Mouse (Mus musculus): ENCODE results near the gene Cfap97d1. TPM values are rescaled to one million over a fixed set of nuclear protein-coding genes. Genes with fewer than 3 reads are reported as not detected.

The Cfap97d1 gene
- total RNA-seq (2021) (not detected), polyA plus RNA-seq (2012; rRNA removed) (not detected in 2 replicates)
- long read RNA-seq: 0 reads

DNA sequence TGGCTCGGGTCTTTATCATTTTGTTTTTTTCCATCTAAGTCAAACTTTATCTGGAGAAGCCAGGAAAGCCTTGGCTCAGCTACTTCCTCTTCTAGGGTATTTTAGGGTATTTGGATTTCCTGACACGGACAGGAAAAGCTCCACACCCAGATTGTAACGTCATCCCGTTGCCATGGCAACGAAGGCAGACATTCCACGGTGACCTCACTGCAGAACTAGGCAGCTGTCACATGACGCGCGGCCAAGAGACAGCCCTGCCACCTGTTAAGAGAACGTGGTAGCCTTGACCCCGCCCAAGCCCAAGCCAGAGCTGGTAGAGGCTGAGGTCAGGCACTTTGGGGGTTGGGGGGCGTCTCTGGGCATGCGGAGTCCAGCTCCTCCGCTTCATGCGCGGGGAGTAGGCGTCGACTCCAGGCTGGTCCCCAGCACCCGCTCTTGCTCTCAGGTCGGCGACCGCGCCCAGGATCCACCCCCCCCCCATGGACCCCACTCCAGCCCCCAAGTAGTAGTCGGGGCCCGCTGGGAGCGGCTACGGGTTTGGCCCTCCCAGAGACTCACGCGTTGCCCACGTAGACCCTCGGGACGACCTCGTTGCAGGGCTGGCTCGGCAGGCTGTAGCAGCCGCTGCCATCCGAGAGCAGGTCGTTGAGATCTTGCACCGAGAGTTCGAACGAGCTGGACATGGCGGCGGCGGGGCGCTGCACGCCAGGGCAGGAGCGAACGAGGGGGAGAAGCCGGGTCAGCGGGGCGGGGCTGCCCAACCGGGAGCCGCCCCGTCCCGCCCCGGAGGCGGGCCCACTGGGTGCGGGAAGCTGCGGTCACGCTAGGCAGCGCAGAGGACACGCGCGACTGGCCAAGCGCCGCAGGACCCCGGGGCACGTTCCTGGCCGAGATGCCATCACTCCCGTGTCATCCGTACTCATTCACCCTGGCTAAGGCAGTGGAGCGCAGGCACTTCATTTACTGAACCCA lies at the start of gene Cfap97d1:
Cfap97d1 (plus strand) TSS at position 226 of the 972 bp plus-strand sequence.
- peak; percentile 94 for DNase-seq

DNA sequence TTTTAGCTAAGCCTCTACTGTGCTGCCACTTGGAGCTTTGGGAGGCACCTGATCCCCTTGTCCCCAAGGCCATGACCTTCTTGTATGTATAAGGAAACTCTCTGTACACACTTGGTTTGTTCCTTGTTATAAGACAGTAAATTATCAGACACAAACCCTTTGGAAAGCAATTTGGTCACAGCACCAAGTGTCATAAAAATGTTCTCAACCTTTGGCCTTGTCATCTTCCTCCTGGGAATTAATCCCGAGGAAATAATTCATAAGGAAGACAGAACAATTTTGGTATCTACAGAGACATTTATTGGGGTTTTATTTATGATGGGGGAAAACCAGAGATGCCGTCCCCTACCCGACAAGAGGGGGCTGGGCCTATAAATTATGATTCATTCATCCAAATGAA lies 48.3 kb upstream of the Cfap97d1 start:
- no peak for DNase-seq

DNA sequence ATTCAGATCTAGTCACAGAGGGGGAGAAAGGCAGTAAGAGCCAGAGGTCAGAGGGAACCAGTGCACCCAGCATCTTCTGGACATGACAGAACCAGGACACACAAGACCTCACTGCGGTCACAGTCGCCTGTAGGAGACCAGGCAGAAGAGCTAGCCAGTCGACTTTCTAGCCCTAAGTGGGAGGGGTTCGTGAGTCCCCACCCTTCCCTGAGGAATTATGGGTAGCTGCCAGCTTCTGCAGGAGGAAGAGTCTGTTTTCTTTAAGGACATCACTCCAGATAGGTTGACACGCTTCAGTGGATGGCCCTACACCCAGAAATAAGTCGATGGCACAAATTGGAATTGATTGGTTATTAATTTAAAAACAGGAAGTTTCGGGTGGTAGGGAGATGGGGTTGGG lies 47.7 kb upstream of the Cfap97d1 start:
- no peak for DNase-seq

DNA sequence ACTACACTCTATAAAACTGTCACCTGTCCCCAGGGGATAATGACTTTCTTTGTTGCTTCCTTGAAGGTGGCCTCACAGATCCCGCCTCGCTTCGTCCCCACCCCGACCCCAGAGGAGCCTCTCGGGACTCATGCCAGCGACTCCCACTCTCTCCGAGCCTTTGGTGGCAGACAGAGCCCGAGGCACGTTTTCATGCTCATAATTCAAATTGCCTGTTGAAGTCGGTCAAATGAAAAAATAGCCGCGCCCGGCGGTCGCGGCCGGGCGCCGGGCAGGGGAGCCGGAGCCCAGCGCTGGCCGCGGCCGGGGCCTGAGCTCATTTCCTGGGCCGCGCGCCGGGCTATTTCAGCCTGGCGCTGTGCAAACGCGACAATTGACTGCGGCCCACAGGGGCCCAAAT lies 47.0 kb upstream of the Cfap97d1 start:
- DNase-seq: peak; percentile 50

DNA sequence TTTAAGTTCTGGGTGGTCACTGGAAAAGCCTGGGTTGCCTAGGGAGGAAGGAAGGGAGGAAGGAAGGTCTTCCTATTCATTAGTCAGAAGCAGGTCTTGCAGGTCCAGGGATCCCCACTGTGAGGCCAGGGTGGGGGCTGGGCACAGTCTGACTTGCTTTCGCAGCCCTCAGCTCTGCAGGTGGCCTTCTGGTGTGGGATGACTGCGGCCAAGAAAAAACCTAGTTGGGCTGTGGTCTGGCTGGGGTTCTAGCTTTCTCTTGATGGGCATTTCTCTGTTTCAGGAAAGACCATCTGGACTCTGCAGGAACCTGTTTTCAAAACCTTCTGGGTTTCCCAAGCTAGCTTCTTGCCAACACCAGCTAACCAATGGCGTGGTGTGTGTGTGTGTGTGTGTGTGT lies 41.0 kb upstream of the Cfap97d1 start:
- DNase-seq: no peak

DNA sequence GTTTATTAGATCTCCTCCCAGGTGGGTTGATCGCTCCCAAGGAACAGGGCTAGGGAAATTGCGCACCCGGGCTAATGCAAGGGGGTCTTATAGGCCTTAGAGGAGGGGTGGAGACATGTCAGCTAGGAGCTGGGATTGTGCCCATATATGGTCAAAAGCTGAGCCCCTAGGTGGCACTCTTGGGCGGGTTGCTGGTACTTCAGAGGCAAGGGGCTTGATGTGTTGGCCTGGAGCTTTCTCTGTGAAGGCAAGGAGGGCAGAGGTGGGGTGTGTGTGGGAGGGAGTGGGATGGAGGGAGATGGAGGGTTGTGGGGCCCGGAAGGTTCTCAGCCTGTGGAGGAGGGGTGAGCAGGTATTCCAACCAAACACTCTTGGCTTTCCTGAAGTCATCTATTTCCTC lies 37.6 kb upstream of the Cfap97d1 start:
- no peak for DNase-seq

DNA sequence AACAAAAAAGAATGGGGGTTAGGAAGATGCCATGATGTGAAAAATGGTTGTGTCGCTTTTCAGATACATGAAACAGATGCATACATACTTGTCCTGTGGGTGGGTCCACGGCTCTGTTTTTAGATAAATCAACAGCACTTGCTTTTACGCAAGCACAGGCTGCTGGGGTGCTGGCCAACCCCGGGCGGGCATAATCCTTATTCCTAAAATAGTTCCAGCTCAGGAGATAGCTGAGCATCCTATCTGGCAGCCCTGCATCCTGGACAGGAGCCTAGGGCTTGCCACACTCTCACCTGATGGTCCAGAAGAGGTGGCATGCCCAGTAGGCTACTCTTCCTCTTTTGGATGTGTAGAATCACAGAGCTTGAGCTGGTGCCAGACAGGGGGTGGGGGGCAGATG lies 34.1 kb upstream of the Cfap97d1 start:
- no peak for DNase-seq

DNA sequence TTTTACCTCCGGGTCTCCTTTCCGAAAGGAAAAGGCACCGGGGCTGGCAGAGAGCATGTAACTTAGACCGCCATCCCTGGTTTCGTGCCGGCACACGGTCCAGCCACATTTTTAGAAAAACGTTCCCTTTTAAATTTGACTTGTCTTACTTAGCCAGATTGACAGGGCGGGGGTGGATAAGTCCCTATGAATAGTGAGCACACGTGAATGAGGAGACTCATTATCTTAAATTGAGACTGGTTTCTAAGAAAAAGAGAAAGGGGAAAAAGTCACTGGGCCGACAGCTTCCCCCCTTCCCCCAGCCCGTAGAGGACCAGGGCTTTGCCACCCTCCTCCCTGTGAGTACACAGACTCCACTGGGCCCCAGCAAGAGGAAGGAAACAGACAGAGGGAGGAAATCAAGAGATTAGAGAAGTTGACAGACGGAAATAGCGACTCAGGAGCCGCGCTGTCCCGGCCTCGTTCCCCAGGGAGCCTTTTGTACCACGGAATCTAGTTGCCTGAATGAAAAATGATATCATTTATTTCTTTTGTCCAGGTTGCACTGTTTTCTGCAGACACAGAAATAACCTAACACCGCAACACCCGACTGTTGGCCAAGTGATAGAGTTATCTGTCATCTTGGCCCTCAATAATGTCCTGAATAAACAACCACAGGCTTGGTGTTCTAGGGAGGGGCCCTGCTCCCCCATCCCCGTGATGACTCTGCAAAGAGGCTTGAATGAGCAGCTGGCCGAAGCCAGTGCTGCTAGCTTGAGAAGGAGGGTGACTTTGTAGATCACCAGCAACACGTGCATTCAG lies 31.3 kb upstream of the Cfap97d1 start:
- peak; percentile 58 for DNase-seq

DNA sequence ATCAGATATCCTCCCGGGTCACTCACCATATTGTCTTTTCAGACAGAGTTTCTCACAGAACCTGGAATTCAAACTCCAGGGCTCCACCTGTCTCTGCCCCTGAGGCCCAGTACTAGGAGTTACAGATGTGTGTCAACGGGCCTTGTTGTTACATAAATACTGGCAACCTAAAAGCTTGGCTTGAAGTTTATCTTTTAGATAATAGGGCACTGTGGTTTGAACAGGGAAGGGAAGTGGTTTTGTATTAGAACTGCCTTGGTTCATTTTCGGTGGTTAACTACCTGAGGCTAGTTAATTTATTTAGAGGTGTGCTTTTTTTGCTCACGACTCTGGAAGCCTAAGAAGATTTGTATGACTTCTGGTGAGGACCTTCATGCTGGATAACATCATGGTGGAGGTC lies 30.6 kb upstream of the Cfap97d1 start:
- DNase-seq: no peak

DNA sequence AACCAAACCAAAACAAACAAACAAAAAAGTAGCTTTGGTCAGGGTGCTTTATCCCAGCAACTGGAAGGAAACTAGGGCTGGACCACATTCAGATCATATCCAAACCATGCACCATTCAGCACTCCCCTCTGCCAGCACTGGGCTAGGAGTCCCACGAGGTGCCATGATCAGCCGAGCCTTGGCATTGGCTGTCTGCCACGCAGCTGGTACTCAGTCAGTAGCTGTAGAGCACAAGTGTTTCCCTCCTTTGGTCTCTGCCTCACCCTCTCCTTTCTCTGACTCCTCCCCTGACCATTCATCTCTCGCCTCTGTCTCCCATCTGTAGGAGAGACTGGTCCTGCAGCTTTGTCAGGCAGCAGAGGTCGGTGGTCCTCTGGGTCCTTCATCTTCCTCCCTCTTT lies 26.6 kb upstream of the Cfap97d1 start:
- DNase-seq: no peak

DNA sequence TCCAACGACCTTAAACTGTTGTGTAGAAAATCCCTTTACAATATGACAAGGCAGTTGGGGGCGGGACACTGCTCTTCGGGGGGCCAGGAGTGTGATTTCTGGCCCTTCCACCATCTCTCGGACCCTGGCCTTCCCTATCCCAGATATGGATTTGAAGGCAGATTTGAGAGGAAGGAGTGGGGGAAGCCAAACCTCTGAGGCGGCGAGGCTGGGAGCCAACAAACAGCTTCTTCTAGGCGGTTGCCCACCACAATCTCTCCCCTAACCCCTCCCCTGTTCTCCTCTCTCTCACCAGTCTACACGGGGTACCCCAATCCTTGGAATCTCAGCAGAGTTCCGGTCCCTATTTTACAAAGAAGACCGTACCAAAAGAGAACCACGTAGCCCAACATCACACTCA lies 21.0 kb upstream of the Cfap97d1 start:
- no peak for DNase-seq

DNA sequence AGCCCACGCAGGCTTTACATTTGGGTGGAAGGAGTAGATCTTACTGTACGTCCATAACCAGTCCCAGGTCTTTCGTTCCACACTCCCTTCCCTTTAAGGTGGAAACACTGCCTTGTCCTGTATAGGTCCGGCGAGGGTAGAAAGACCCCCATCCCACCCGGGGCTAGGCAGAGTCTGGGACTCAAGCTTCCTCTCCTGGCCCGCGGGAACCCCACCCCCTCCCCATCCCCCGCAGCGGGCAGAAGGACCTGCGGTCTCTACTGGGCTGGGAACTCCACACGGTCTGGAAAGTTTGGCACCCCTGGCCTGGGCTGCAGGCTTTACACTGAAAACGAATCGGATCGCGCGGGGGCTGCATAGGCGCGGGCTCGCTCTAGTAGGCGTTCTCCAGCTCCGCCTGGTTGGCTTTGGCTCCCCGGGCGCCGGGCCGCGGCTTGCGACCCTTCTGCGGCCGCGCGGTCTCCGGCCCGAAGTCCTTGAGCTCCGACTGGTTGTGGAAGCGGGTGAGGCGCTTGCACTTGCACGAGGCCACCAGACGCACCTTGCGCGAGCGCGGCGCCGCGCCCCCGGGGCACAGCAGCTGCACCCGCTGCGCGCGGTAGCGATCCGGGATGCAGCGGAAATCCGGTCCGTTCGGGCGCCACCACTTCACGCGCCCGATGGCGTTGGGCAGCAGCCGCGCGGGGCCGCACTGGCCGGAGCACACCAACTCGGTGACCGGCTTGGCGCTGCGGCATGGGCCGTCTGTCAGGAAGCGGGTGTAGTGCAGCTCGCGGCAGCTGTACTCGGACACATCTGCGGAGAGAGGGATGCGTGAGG lies 20.4 kb upstream of the Cfap97d1 start:
- DNase-seq: peak; percentile 65

DNA sequence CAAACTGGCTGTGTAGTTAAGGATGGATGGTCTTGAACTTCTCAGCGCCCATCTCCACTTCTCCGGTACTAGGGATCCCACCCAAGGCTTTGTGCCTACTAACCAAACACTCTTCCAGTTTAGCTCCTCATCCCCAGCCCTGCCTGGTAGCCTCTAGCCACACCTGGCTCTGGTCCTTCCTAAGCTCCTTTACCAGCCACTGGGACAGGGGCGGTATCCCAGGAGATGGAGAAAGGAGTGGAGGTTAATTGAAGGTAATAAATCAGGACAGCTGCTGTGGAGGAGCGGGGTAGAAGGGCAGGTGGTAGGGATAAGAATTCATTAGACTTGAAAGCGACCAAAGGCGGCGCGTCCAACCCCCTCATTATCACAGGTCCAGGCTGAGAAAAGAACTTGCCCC lies 19.4 kb upstream of the Cfap97d1 start:
- DNase-seq: no peak

DNA sequence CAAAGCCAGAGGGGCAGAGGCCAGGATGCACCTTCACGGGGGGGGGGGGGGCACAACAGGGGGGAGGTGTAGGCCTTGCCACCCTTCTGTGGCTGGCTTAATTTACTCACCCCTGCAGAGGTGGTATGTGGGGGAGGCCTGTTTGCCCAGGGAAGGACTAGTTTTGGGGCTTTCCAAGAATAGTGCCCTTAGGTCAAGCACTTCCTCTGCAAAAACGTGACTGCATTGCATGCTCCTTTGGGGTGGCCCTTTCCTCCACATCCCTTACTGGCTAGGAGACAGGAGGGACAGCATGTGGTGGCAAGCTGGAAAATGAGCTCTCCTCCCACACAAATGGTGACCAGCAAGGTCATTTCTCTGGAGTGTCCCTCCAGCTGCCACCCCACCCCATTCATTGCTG lies 18.5 kb upstream of the Cfap97d1 start:
- DNase-seq: no peak

DNA sequence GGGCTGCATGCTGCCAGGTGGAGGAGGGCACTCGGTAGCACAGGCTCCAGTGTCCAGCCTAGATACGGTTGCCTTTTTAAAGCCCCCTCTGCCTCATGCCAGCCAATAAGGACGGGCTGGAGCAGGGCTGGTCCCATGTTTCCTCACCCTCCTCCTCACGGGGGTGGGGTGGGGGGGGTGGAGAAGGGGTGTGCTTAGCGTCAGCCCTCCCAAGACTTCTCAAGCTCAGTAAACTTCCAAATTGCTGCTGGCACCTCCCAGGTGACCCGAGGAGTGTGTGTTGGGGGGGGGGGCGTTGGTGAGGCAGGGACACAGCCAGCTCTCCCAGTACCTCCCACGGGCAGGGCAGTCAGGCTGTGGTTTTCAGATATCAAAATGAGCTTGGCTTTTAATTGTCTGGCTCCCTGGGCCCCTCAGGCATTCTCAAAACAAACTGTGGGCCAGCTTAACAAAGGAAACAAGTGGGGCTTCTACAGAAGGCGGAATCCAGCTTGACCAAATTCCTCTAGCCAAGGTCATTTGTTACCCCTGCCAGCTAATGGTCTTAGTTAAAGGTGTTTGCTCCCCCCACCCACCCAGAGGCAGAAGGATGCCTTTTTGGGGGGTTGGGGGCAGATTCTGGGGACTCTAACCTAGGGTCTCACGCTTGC lies 17.0 kb upstream of the Cfap97d1 start, which contains the start of gene Sost:
Sost (minus strand) TSS at position 51 of the 650 bp plus-strand sequence.
- no peak for DNase-seq

DNA sequence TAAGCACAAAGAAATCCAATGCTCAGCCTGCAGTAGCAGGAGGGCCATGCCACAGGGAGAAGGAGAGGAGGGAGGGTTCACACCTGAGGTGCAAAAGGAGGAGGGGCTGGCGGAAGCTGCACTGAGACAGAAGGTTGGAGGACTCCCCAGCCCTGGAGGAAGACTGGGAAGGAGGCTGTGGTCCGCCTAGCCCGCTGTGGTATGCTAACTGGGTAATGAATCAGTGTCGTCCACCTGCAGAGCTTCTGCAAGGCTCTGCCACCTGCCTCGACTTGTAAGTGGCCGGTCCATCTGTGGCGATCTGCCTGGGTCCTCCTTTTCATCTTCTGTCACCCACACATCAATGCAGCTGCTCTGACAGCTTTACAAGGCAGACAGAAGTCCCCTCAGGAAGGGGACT lies 15.8 kb upstream of the Cfap97d1 start:
- no peak for DNase-seq

DNA sequence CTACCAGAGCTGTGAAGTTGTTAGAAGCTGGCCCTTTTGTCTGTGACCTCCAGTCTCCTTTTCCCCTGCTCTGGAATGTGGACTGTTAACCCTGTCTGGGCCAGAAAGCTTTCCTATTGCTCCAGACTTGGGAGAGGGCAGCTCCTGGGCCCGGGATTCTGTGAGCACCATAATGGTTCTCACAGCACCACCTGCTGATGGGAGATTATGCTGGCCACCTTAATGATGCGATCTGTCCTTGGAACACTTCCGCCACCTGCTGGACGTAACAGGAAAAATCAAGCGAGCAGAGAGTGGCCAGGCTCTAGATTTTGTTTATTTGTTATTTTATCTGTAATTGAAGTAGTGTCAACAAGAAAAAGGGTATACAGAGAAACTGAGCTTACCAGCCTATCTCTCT lies 15.3 kb upstream of the Cfap97d1 start:
- peak; percentile 72 for DNase-seq

DNA sequence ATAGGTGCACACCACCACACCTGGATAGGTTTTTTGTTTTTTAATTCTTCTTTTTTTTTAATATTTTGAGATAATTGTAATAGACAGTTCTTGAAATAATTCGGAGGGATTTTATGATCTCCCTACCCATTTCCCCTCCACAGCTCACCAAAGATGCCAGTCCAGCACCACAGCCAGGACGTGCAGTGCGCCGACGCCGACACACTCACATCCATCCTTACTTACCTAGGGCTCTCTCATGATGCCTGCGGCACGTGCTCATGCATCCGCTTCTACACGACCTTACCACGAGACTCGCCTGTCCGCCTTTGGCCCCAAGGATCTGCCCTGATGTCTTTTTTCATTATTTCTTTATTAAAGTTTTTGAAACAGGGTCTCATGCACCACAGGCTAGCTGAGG lies 14.2 kb upstream of the Cfap97d1 start:
- no peak for DNase-seq

DNA sequence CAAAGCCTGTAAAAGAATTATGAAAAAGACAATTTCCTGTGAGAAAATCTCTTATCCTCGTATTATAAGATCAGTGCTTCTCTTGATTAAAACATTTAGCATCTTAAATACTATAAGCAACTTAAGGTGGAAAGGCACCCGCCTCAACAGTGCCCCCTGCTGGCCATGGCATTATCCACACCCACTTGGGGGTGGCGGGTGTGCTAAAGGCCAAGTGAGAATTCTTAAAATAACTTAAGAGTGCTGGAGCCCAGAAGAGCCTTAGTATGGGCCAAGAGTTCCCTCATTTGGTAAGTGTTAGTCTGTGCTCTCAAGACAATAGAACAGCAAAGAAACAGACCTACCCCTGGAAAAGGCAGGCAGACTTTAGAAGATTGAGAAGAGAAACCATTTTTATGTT lies 12.7 kb upstream of the Cfap97d1 start:
- no peak for DNase-seq

DNA sequence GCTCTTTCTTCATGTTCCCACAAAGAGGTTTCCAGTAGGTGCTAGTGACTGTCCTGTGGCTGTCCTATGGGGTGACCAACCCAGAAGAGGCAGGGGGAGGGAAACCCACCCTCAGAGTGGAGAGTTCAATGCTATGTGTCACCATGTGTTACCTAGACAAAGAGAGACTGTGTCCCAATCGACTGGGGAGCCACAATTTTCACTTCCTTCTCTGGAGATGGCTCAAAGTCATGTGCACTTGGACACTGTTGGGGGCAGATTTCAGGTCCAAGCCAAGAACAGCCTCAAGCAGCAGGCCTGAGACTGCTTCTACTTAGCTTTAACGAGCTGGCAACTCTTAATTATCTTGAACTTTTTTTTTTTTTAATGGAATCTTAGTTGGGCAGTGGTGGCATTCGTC lies 12.0 kb upstream of the Cfap97d1 start:
- no peak for DNase-seq

DNA sequence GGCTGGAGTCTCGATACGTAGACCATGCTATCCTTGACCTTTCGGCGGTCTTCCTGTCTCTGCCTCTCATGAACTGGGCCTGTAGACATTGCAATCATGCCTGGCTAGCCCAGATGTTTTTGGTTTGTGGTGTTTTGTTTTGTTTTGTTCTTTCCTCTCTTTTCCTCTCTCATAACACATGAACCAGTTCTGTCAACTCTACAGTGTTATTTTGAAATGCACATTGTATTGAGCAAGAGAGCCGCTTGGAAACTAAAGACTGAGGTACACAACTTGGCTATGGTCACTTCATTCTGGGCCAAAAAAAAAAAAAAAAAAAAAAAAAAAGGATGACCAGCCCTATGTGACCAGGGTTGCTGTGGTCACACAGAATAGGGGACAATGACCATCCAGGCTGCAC lies 11.4 kb upstream of the Cfap97d1 start:
- no peak for DNase-seq

DNA sequence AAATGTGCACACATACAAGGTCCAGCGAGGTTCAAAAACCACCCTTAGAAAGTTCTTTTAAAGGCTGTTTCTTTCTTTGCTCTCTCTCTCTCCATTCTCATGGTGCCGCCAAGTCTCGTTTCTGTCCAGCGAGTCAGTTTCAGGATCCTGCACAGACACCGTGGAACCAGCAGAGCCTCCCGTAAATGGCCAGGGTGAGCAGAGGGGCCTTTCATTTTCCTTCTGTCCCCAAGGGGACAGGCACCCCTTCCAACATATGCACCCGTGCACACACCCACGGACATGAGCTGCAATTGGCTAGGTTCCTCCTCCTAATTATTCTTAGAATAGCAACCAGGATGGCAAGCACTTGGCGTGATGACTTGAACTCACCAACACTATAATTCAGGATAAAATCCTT lies 10.6 kb upstream of the Cfap97d1 start:
- no peak for DNase-seq
